In the genomic region with DNA sequence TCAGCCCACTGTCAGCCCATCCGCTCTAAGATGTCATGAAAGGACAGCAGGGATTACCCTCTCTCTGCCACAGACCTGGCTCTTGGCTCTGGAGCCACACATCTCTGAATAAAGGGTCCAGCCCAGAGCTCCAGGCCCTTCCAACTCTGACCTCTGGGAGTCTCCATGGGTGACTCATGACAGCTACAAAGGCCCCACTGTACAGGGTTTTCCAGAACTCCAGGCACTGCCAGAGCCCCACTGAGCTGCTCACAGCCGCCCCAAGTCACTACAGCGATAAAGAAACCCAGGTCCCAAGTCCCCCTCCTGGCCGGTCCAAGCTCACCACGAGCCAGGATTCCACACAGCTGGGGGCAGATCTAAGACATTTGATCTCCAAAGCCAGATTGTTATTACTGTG, we compare ENCODE assay signal across 13 mouse cellular contexts. TPM values are rescaled to one million over a fixed set of nuclear protein-coding genes. Genes with fewer than 3 reads are reported as not detected.
DNase-seq lines count a peak whose midpoint lies in the region; ATAC-seq and TF ChIP-seq lines count a peak whose summit lies in the region.
"Had no signal": no experiment of that assay in that cellular context is flagged by ENCODE, and none has a peak within 500 bp of the region (broad histone marks: within the 10 kb centered on the region; RNA-seq: fewer than 3 reads in every experiment).

No protein-coding gene starts in this region.

- 0 out of 2 replicates have a peak, but pooled peaks have one; percentile 3 for TF ChIP-seq CTCF in liver, postnatal 0 days (IDR thresholded peaks at IDR 0.05; ENCODE audit: low read depth)

- H3K9me3 ChIP-seq in liver, postnatal 0 days (ENCODE audit: low read length), result 0 out of 2 replicates have a peak, but pooled peaks cover 2% of the 10 kb centered on the region
- H3K9me3 ChIP-seq in liver, embryonic 12.5 days (replicated peaks), result peaks cover 3% of the 10 kb centered on the region; the same call in 1 of the 2 replicates
- no peaks in the 10 kb centered on the region for H3K9me3 ChIP-seq in limb, embryonic 11.5 days (ENCODE audit: control insufficient read depth, low read length)
- H3K9me3 ChIP-seq: G1E; lung, embryonic 15.5 days had no signal

- no peak for TF ChIP-seq EP300 in liver, postnatal 0 days (IDR thresholded peaks at IDR 0.05; ENCODE audit: low read depth)

- DNase-seq in adrenal gland, adult 2 months, result peak; percentile 61
- no peak for DNase-seq in adrenal gland, postnatal 4 days (ENCODE audit: low spot score in 2 of 2)
- no peak for DNase-seq in liver, postnatal 0 days
- DNase-seq in heart, adult 9 months (ENCODE audit: low spot score in 2 of 2), result peak; percentile 63
- no peak for DNase-seq in limb, embryonic 11.5 days (ENCODE audit: low spot score)
- DNase-seq in thymus, postnatal 10 days (ENCODE audit: low spot score in 2 of 2), result no peak
- DNase-seq: adrenal gland, postnatal 10 days; cerebellum, adult 9-10 months; midbrain, embryonic 14.5 days had no signal

- no peak overlapping the region for H3K9ac ChIP-seq in liver, postnatal 0 days (replicated peaks)
- H3K9ac ChIP-seq in liver, embryonic 12.5 days, result no peak overlapping the region
- H3K9ac ChIP-seq in limb, embryonic 11.5 days (ENCODE audit: low read length), result 0 out of 2 replicates have a peak overlapping the region, but pooled peaks have one; percentile 1
- H3K9ac ChIP-seq: lung, embryonic 15.5 days had no signal

- no peaks in the 10 kb centered on the region for H3K27me3 ChIP-seq in liver, postnatal 0 days (ENCODE audit: insufficient read depth, low read length)
- H3K27me3 ChIP-seq in liver, embryonic 12.5 days (replicated peaks), result no peaks in the 10 kb centered on the region
- no peaks in the 10 kb centered on the region for H3K27me3 ChIP-seq in limb, embryonic 11.5 days (ENCODE audit: control insufficient read depth, insufficient read depth, low read length)
- H3K27me3 ChIP-seq: lung, embryonic 15.5 days had no signal

- no peak overlapping the region for H3K27ac ChIP-seq in liver, postnatal 0 days (ENCODE audit: low read depth)
- no peak overlapping the region for H3K27ac ChIP-seq in liver, embryonic 12.5 days
- H3K27ac ChIP-seq in limb, embryonic 11.5 days (replicated peaks; ENCODE audit: low read depth, low read length), result no peak overlapping the region
- H3K27ac ChIP-seq: lung, embryonic 15.5 days had no signal

- H3K4me3 ChIP-seq in liver, postnatal 0 days (ENCODE audit: low read depth, low read length), result no peak overlapping the region
- no peak overlapping the region for H3K4me3 ChIP-seq in liver, embryonic 12.5 days
- no peak overlapping the region for H3K4me3 ChIP-seq in limb, embryonic 11.5 days (ENCODE audit: low read depth, low read length)
- H3K4me3 ChIP-seq: lung, embryonic 15.5 days had no signal

- WGBS in liver, postnatal 0 days (ENCODE audit: insufficient replicate concordance), result 66% methylated on average over 5 of the region's 5 CpGs
- WGBS in liver, embryonic 12.5 days (ENCODE audit: insufficient replicate concordance), result 61% methylated on average over 5 of the region's 5 CpGs
- WGBS in limb, embryonic 11.5 days, result 41% methylated on average over 5 of the region's 5 CpGs

- peaks cover 23% of the 10 kb centered on the region for H3K4me1 ChIP-seq in liver, postnatal 0 days (ENCODE audit: insufficient read depth)
- peaks cover 71% of the 10 kb centered on the region for H3K4me1 ChIP-seq in liver, embryonic 12.5 days
- H3K4me1 ChIP-seq in limb, embryonic 11.5 days (ENCODE audit: control insufficient read depth, insufficient read depth, low read length), result peaks cover 38% of the 10 kb centered on the region

- no peaks in the 10 kb centered on the region for H3K36me3 ChIP-seq in liver, postnatal 0 days (replicated peaks; ENCODE audit: insufficient read depth, low read length)
- H3K36me3 ChIP-seq in liver, embryonic 12.5 days, result peaks cover 3% of the 10 kb centered on the region; the same call in 1 of the 2 replicates
- H3K36me3 ChIP-seq in limb, embryonic 11.5 days (ENCODE audit: control insufficient read depth, insufficient read depth, low read length), result no peaks in the 10 kb centered on the region
- H3K36me3 ChIP-seq: G1E; lung, embryonic 15.5 days had no signal

- ATAC-seq in liver, postnatal 0 days, result no peak
- ATAC-seq in liver, embryonic 12.5 days, result no peak
- ATAC-seq in limb, embryonic 11.5 days (ENCODE audit: insufficient number of reproducible peaks, low FRiP score, low TSS enrichment, low read depth), result no peak
- ATAC-seq in activated CD4-positive, CD25-positive, alpha-beta regulatory T cell, adult 4 months, result no peak

- H3K4me2 ChIP-seq in liver, postnatal 0 days (ENCODE audit: low read depth, low read length), result no peak overlapping the region
- no peak overlapping the region for H3K4me2 ChIP-seq in liver, embryonic 12.5 days
- no peak overlapping the region for H3K4me2 ChIP-seq in limb, embryonic 11.5 days (ENCODE audit: low read depth, severe bottlenecking)
- H3K4me2 ChIP-seq: lung, embryonic 15.5 days had no signal

RNA-seq across cellular contexts. Expression of a gene that starts 34.6 kb away (rescaled TPM):
- total RNA-seq in adrenal gland, adult 2 months (2021), result 10 to 100 TPM; 20.1 to 27.6 TPM
- polyA plus RNA-seq in adrenal gland, adult 2 months (2012; rRNA removed), result 29.7 and 30.9 TPM in 2 replicates
- total RNA-seq in adrenal gland, postnatal 4 days (2021), result 10 to 100 TPM; 30.9 to 34.5 TPM
- polyA plus RNA-seq in liver, postnatal 0 days (2015; fragmentation: Nextera tagmentation; extraction: Ambion mirVana), result 5.4 and 6.3 TPM in 2 replicates
- polyA plus RNA-seq in liver, embryonic 12.5 days (2016; fragmentation: Nextera tagmentation; extraction: Ambion mirVana), result 5.0 and 5.8 TPM in 2 replicates
- 6.8 and 7.3 TPM in 2 replicates for polyA plus RNA-seq in limb, embryonic 11.5 days (2014; fragmentation: Nextera tagmentation; extraction: Ambion mirVana)
- 1 to 10 TPM; 5.8 to 8.3 TPM for polyA plus RNA-seq in activated CD4-positive, CD25-positive, alpha-beta regulatory T cell, adult 4 months (2017; shearing (Covaris generic))

RNA-seq across cellular contexts. Expression of a gene that starts 49.8 kb away (rescaled TPM):
- total RNA-seq in adrenal gland, adult 2 months (2021), result 10 to 100 TPM in 1 of 2 experiments, 1 to 10 TPM in 1; 6.2 to 17.2 TPM
- 46.0 and 60.2 TPM in 2 replicates for polyA plus RNA-seq in adrenal gland, adult 2 months (2012; rRNA removed)
- total RNA-seq in adrenal gland, postnatal 4 days (2021), result 1 to 10 TPM; 7.7 to 7.8 TPM
- polyA plus RNA-seq in liver, postnatal 0 days (2015; fragmentation: Nextera tagmentation; extraction: Ambion mirVana), result 0.25 and 0.35 TPM in 2 replicates
- 1.3 and 1.4 TPM in 2 replicates for polyA plus RNA-seq in liver, embryonic 12.5 days (2016; fragmentation: Nextera tagmentation; extraction: Ambion mirVana)
- polyA plus RNA-seq in limb, embryonic 11.5 days (2014; fragmentation: Nextera tagmentation; extraction: Ambion mirVana), result 9.8 and 10.1 TPM in 2 replicates
- under 1 TPM in 1 of 2 experiments, not detected in 1; 0.33 TPM for polyA plus RNA-seq in activated CD4-positive, CD25-positive, alpha-beta regulatory T cell, adult 4 months (2017; shearing (Covaris generic))

Comparison
In these comparisons a context has a peak if more than half of its experiments do, and no peak if none do; other contexts are left out.
1. DNase-seq: peak in adrenal gland, adult 2 months (single experiment) and heart, adult 9 months (2 of 2); none in adrenal gland, postnatal 4 days (0 of 2), liver, postnatal 0 days (single experiment), limb, embryonic 11.5 days (single experiment) and thymus, postnatal 10 days (0 of 2).